Mouse (Mus musculus) spleen, adult 18-20 months (tissue): ENCODE data around the gene Ddx43.

Experiments
- DNase-seq, 2 experiments: peaks; one replicate each; pipeline ENCODE4 v3.0.0; 2022; ENCODE audit warnings: mixed read lengths in 2 of 2

Ddx43 gene

DNA sequence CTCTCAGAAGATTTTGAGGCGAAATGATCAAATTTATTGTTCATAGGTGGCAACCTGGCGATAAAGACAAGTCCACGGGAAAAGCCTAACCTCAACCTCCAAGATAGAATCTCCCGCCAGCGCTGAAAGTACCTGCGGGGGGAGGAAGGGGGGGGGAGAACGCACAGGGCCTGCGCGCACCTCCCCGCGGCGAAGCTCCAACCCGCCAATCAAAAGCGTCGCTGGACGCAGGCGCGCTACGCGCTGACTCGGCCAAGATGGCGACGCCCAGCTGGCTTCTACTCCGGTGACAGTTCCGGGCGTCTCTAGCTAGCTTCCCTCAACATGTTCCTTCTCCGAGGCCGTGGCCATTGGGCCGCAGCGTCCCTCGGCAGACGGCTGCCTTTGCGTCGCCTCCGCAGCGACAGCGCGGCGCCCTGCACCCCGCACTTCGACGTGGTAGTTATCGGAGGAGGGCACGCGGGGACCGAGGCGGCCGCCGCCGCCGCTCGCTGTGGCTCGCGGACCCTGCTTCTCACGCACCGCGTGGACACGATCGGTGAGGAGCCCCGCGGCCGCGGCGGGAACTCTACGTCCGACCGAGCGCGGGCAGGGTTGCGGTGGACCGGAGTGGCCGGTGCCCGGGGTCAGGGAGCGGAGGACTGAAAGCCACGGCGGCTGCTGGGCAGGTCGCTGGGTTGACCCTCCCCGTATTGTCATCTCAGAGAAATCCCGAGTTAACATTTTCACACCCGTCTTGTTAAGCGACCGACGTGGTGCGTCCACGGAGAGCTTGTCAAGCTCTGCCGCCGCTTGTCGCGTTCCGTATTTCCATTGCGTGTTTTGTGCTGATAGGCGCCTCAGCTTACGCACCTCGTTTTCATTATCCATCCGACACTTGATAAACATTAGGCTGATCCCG, 52.6 kb downstream of the Ddx43 start, which contains the start of the genes Mto1 and Gm17324:
Gene Mto1 (plus strand): TSS at position 236 of the 901 bp plus-strand sequence.
Gene Gm17324 (minus strand): TSS at position 814 of the 901 bp plus-strand sequence.
- DNase-seq = peak; percentile 79 to 86

GRCm38 (mm10) chr9:78450404-78450803, 54.8 kb downstream of the Ddx43 start:
- DNase-seq = no peak

DNA sequence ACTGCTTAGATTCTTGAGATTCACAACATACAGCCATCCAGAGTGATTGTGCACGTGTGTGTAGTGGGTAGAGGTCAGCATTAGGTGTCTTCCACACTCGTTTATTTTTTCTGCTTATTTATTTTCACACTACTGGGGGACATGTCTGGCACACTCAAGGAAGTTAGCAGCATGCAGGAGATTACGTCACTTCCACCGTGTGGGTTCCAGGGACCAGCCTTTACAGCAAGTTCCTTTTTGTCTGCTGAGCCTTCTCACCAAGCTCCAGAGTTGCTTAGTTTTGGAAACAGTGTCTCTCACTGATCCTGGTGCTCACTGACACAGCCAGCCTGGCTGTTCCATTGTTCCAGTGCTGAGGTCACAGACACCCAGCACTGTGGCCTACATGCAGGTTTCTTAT, 55.8 kb downstream of the Ddx43 start:
- no peak for DNase-seq

DNA sequence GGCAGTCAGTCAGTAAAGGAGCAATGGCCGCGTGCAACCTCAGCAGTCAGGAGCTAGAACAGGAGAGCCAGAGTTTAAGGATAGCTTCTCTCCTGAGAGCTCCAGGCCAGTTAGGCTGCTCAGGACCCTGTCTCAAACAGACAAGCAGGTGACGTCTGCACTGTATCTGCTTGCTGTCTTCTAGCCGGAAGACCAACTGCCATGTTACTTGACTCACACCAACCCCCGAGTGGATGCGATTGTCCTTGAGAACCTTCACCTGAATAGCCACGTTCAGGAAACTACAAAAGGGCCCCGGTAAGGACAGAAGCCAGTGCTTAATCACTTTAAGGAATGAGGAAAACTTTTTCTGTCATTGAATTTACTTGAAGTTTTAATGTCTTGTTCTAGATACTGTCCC, 61.4 kb downstream of the Ddx43 start:
- no peak for DNase-seq

DNA sequence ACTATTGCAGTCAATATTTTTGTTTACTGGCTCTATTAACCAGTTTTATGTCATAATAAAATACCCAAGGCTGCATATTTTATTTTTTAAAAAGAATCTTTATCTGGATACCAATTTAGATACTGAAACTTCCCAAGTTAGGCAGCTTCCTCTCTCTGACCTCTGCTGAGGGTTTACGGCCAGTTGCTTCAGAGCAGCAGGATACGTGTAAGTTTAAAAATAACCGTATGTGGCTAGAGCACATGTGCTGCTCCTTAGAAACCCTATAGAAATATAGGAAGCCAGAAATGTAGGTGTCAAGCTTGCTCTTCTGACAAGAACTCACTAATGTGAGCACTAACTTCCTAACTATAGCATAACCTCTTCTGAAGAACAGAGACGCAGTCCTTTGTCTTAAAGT, 67.8 kb downstream of the Ddx43 start:
- no peak for DNase-seq

DNA sequence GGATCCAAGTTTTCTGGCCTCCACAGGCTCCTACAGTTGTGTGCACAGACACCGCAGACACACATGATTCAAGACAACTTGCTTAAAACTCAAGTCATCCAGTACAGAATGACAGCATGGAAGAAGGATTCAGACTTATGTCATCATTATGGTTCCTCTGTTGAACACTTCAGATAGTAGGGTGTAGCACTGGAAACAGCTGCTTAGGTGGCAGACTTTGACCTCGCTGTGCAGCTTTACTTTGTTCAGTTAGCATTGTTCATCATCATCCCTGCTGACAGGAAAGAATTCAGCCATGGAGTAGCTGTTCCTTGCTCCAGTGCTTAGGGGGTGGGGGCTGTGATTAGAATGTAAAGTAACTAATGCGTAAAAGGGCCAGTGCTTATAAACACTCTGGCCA, 70.1 kb downstream of the Ddx43 start:
- DNase-seq = no peak
